Mouse (Mus musculus): ENCODE data around the gene Cyp3a16. TPM values are rescaled to one million over a fixed set of nuclear protein-coding genes. Genes with fewer than 3 reads are reported as not detected.
"Not testable (repeated sequence)": the region's sequence is repeated elsewhere in the genome, so short reads cannot be mapped to it uniquely, and the experiment has no call there.

Gene Cyp3a16
- polyA plus RNA-seq, 1 experiment from 2014 or later = not detected

DNA sequence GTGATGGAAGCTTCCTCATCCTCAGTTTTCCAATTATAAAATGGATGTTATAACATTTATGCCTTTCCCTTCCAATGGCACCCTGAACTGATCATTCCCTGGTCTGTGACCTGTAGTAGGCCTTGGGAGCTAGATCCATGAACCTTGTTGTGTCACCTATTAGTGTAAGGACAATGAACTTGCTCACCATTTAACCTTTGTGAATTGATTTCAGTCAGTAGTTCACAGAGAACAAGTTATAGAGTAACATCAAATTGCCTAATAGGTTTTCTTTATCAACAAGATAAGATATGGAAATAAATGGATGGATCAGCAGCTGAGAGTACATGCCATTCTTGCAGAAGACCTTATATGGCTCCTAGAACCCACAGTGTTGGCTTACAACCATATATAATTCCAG is 38.5 kb downstream of the Cyp3a16 start:
- no peak for TF ChIP-seq CTCF (IDR thresholded peaks at IDR 0.05)
- H3K9ac ChIP-seq (replicated peaks; ENCODE audit: low read depth) = no peak overlapping the region
- no peaks in the 10 kb centered on the region for H3K27me3 ChIP-seq (replicated peaks; ENCODE audit: insufficient read depth, low read length)
- no peak overlapping the region for H3K4me3 ChIP-seq (ENCODE audit: low read depth, low read length)
- ATAC-seq = no peak
- H3K27ac ChIP-seq (ENCODE audit: low read length) = no peak overlapping the region
- H3K36me3 ChIP-seq (ENCODE audit: insufficient read depth, low read length) = no peaks in the 10 kb centered on the region
- H3K4me1 ChIP-seq (ENCODE audit: insufficient read depth, low read depth, low read length) = no peaks in the 10 kb centered on the region
- no peaks in the 10 kb centered on the region for H3K9me3 ChIP-seq (ENCODE audit: low read length)
- no peak overlapping the region for H3K4me2 ChIP-seq (replicated peaks; ENCODE audit: low read depth, low read length)
- no peak for DNase-seq (ENCODE audit: low spot score)

DNA sequence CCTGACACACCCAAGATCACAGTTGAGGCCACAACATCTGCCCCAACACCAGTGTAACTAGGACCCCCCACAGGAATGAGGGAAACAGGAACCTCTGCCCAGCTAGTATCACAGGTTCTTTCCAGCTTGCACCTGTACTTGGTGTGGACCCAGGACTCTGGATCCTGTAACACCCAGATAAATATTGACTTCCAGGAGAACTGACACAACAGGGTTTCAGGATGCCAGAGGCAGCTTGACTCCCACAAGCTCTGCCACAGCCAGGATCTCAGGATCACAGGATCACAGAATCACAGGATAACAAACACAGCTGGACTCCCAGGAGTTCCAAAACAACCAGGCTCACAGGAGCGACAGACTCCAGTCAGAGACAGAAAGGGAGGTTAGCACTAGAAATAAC is 47.2 kb downstream of the Cyp3a16 start:
- WGBS = 67% methylated on average over 1 of the region's 1 CpGs
- Histone ChIP-seq H3K27ac (ENCODE audit: low read length) (no peak overlapping the region), H3K27me3 (replicated peaks; ENCODE audit: insufficient read depth, low read length) (no peaks in the 10 kb centered on the region), H3K9me3 (ENCODE audit: low read length) (no peaks in the 10 kb centered on the region), H3K4me3 (ENCODE audit: low read depth, low read length) (no peak overlapping the region), H3K4me1 (ENCODE audit: insufficient read depth, low read depth, low read length) (no peaks in the 10 kb centered on the region), H3K9ac (replicated peaks; ENCODE audit: low read depth) (no peak overlapping the region), H3K36me3 (ENCODE audit: insufficient read depth, low read length) (no peaks in the 10 kb centered on the region), H3K4me2 (replicated peaks; ENCODE audit: low read depth, low read length) (no peak overlapping the region)
- ATAC-seq = no peak
- no peak for DNase-seq (ENCODE audit: low spot score)
- TF ChIP-seq CTCF (IDR thresholded peaks at IDR 0.05) (no peak), EP300 (IDR thresholded peaks at IDR 0.05) (no peak)

DNA sequence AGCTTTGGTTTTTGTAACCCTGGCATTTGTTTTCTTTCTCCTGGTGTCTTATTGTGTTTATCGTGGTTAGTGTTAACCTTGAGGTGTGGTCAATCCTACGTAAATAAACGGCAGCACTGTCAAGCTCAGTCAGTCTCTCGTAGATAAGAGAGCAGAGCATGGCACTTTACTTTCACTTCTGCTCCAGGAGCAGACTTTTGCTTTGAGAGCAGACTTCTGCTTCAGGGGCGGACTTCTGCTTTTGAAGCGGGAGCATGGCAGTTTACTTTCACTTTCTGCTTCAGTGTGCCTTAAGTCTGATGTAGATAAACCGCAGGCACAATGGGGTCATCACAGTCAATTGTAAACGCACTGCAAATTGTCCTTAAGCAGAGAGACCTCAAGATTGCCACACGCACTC is 54.1 kb downstream of the Cyp3a16 start:
- WGBS = 81% methylated on average over 9 of the region's 9 CpGs
- not testable (repeated sequence) for H3K27ac ChIP-seq (ENCODE audit: low read length); H3K9ac ChIP-seq (replicated peaks; ENCODE audit: low read depth); H3K27me3 ChIP-seq (replicated peaks; ENCODE audit: insufficient read depth, low read length); H3K4me3 ChIP-seq (ENCODE audit: low read depth, low read length); H3K4me2 ChIP-seq (replicated peaks; ENCODE audit: low read depth, low read length); ATAC-seq; DNase-seq (ENCODE audit: low spot score); H3K4me1 ChIP-seq (ENCODE audit: insufficient read depth, low read depth, low read length); H3K9me3 ChIP-seq (ENCODE audit: low read length); H3K36me3 ChIP-seq (ENCODE audit: insufficient read depth, low read length)

Other genes with a start within 250 kb of the Cyp3a16 start
- 27.6 and 32.1 TPM in 2 replicates for gene Zfp655, start 238.0 kb downstream of the Cyp3a16 start, polyA plus RNA-seq (2015; fragmentation: Nextera tagmentation; extraction: Ambion mirVana)
- 0.51 and 0.54 TPM in 2 replicates for gene Zscan25, start 189.2 kb downstream of the Cyp3a16 start, polyA plus RNA-seq (2015; fragmentation: Nextera tagmentation; extraction: Ambion mirVana)
- not detected in 2 replicates for gene Cyp3a57, start 124.4 kb downstream of the Cyp3a16 start, polyA plus RNA-seq (2015; fragmentation: Nextera tagmentation; extraction: Ambion mirVana)
- not detected in 2 replicates for gene Cyp3a41b, start 115.0 kb upstream of the Cyp3a16 start, polyA plus RNA-seq (2015; fragmentation: Nextera tagmentation; extraction: Ambion mirVana)